Mouse (Mus musculus) CH12.LX (cell line): ENCODE results near the gene Stau1. TPM values are rescaled to one million over a fixed set of nuclear protein-coding genes. Genes with fewer than 3 reads are reported as not detected.

Source experiments
- DNase-seq: peaks from one replicate; pipeline ENCODE4 v3.0.0-alpha.2; 2013; ENCODE audit errors: extremely low read depth
- H3K27ac ChIP-seq: 2 replicates; pipeline ENCODE4 v1.5.1; 2012; ENCODE audit warnings: low read depth, mild to moderate bottlenecking, control low read depth, moderate library complexity; ENCODE audit not compliant: insufficient read depth
- H3K27me3 ChIP-seq: replicated peaks from 2 replicates; pipeline ENCODE3; 2012; ENCODE audit warnings: inconsistent platforms
- H3K36me3 ChIP-seq, 2 experiments: replicated peaks in 1 of 2; 2 replicates each; pipeline versions ENCODE3 to v1.6.1; 2012; ENCODE audit warnings: inconsistent platforms in 1 of 2, low read length in 1 of 2, mild to moderate bottlenecking in 1 of 2, mixed read lengths in 1 of 2, moderate library complexity in 1 of 2; ENCODE audit not compliant: control insufficient read depth in 1 of 2, insufficient read depth in 1 of 2
- H3K4me1 ChIP-seq, 2 experiments: 2 replicates each; pipeline ENCODE4 v1.6.1; 2012; ENCODE audit warnings: inconsistent platforms in 1 of 2, moderate library complexity in 1 of 2; ENCODE audit not compliant: insufficient read depth in 2 of 2, control insufficient read depth in 1 of 2
- H3K4me2 ChIP-seq: 2 replicates; pipeline ENCODE4 v1.6.1; 2012; ENCODE audit warnings: low read depth, mild to moderate bottlenecking, control low read depth; ENCODE audit not compliant: poor library complexity, insufficient read depth, severe bottlenecking
- H3K4me3 ChIP-seq, 3 experiments: fragments of 150-350 bp in 1 of 3; sonication (generic) in 1 of 3; replicated peaks in 1 of 3; 2 replicates each; pipeline versions ENCODE3 to v1.5.1; 2011 to 2012; ENCODE audit warnings: low read depth in 2 of 3, low read length in 2 of 3, mild to moderate bottlenecking in 2 of 3, moderate library complexity in 2 of 3, control low read depth in 1 of 3, improper control_type of control experiment in 1 of 3, inconsistent platforms in 1 of 3, mixed read lengths in 1 of 3; ENCODE audit not compliant: poor library complexity in 1 of 3
- H3K79me2 ChIP-seq: replicated peaks from 2 replicates; pipeline ENCODE4 v1.6.1; 2012; ENCODE audit warnings: mild to moderate bottlenecking, moderate library complexity; ENCODE audit not compliant: control insufficient read depth, poor library complexity, insufficient read depth, severe bottlenecking; ENCODE audit errors: extremely low read depth
- H3K9ac ChIP-seq: 2 replicates; pipeline ENCODE4 v1.6.1; 2012; ENCODE audit warnings: low read depth, mild to moderate bottlenecking, control low read depth, moderate library complexity; ENCODE audit not compliant: insufficient read depth
- H3K9me3 ChIP-seq: replicated peaks from 2 replicates; pipeline ENCODE3; 2012; ENCODE audit warnings: low read length, inconsistent platforms, mixed read lengths
- BHLHE40 ChIP-seq: IDR thresholded peaks from 2 replicates; pipeline ENCODE4 v1.6.1; 2011; ENCODE audit warnings: mild to moderate bottlenecking, low read depth, low read length, improper control_type of control experiment
- CHD1 ChIP-seq: IDR thresholded peaks from 2 replicates; pipeline ENCODE4 v1.6.1; 2012; ENCODE audit warnings: low read depth, low read length, improper control_type of control experiment, inconsistent platforms
- EP300 ChIP-seq: IDR thresholded peaks from 2 replicates; pipeline ENCODE4 v1.6.1; 2011; ENCODE audit warnings: low read length, improper control_type of control experiment
- ETS1 ChIP-seq: conservative IDR thresholded peaks from 2 replicates; pipeline ENCODE4 v1.6.1; 2012; ENCODE audit warnings: low read depth, mild to moderate bottlenecking, inconsistent platforms, low read length, improper control_type of control experiment, moderate library complexity
- GABPA ChIP-seq: IDR thresholded peaks from 2 replicates; pipeline ENCODE4 v1.6.1; 2012; ENCODE audit warnings: low read depth, low read length, improper control_type of control experiment, inconsistent platforms; ENCODE audit not compliant: insufficient replicate concordance
- MAFK ChIP-seq: IDR thresholded peaks from 2 replicates; pipeline ENCODE4 v1.6.1; 2011; ENCODE audit warnings: low read length, improper control_type of control experiment; ENCODE audit not compliant: insufficient replicate concordance
- POLR2A ChIP-seq: IDR thresholded peaks from 2 replicates; pipeline ENCODE4 v1.6.1; 2011; ENCODE audit warnings: low read depth, mild to moderate bottlenecking, improper control_type of control experiment, low read length
- RAD21 ChIP-seq: IDR thresholded peaks from 2 replicates; pipeline ENCODE4 v1.6.1; 2011; ENCODE audit warnings: low read depth, mild to moderate bottlenecking, low read length, improper control_type of control experiment, moderate library complexity
- RCOR1 ChIP-seq: conservative IDR thresholded peaks from 2 replicates; pipeline ENCODE4 v1.6.1; 2012; ENCODE audit warnings: low read depth, mild to moderate bottlenecking, inconsistent platforms, low read length, improper control_type of control experiment
- SIN3A ChIP-seq: IDR thresholded peaks from 2 replicates; pipeline ENCODE4 v1.6.1; 2012; ENCODE audit warnings: low read length, improper control_type of control experiment, inconsistent platforms
- SMC3 ChIP-seq: IDR thresholded peaks from 2 replicates; pipeline ENCODE4 v1.6.1; 2011; ENCODE audit warnings: low read depth, low read length, improper control_type of control experiment
- USF1 ChIP-seq: IDR thresholded peaks from 2 replicates; pipeline ENCODE4 v1.6.1; 2014; ENCODE audit warnings: low read depth, mild to moderate bottlenecking, inconsistent platforms, low read length, improper control_type of control experiment
- USF2 ChIP-seq: conservative IDR thresholded peaks from 2 replicates; pipeline ENCODE4 v1.6.1; 2011; ENCODE audit warnings: low read depth, low read length, improper control_type of control experiment
- ZC3H11A ChIP-seq: IDR thresholded peaks from 2 replicates; pipeline ENCODE4 v1.6.1; 2012; ENCODE audit warnings: low read depth, mild to moderate bottlenecking, inconsistent platforms, low read length, improper control_type of control experiment
- ZKSCAN1 ChIP-seq: IDR thresholded peaks from 2 replicates; pipeline ENCODE4 v1.6.1; 2012; ENCODE audit warnings: low read depth, inconsistent platforms, low read length, improper control_type of control experiment, borderline replicate concordance
- ZNF384 ChIP-seq: IDR thresholded peaks from 2 replicates; pipeline ENCODE4 v1.6.1; 2012; ENCODE audit warnings: low read depth, low read length, improper control_type of control experiment, inconsistent platforms
- dilution Hi-C: fragments of 300-500 bp; cut with MboI; formaldehyde crosslinking; loops from 2 replicates; pipeline ENCODE4 v1.14.3; 2020; ENCODE audit warnings: low sequenced_read_pairs; ENCODE audit not compliant: extremely low pct_unique_long_range_greater_than_20kb, extremely low pct_ligation_motif_present
- in situ Hi-C: fragments of 300-500 bp; cut with MboI; formaldehyde crosslinking; loops from 3 replicates; pipeline ENCODE4 v1.14.3; 2019; ENCODE audit warnings: low sequenced_read_pairs, low pct_ligation_motif_present, low pct_unique_long_range_greater_than_20kb, mixed read lengths
- polyA plus RNA-seq: library from polyadenylated mRNA; unstranded; fragments of >175 nt; gene quantifications from 2 replicates; pipeline ENCODE4 v1.2.1, GENCODE M21; 2012; ENCODE audit warnings: low read depth; ENCODE audit not compliant: insufficient read length
- total RNA-seq, 2 experiments: library from RNA; depleted of rRNA; stranded (reverse); fragments of 300-350 nt in 1 of 2; fragments of >200 nt in 1 of 2; gene quantifications; 2 replicates each; pipeline ENCODE4 v1.2.3; 2012 to 2014

Gene Stau1
- total and polyA plus RNA-seq, 3 experiments: 8.0 to 36.2 (median 10.3) TPM

DNA sequence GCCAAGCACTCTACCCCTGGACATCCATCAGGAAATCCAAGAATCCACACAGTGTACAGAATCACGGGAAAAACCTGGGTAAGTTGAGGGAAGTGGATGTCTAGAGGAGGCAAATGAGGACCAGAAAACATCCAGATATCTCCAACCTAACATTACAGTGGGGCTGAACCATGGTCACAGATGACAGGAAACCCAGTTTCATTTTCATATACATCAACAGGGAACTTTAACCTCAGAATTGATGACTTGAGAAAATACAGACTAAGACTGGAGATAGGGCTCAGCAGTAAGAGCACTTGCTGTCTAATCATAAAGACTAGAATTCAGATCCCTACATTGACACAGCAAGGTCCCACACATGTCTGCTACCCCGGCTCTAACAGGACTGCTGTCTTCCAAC is 31.3 kb downstream of the Stau1 start:
- Histone ChIP-seq H3K9me3 (no peaks in the 10 kb centered on the region), H3K4me3 (no peak overlapping the region), H3K36me3 (peaks cover 16 to 38% of the 10 kb centered on the region in 2 experiments), H3K27ac (no peak overlapping the region), H3K4me1 (peaks cover 21 to 53% of the 10 kb centered on the region in 2 experiments), H3K9ac (no peak overlapping the region), H3K79me2 (peaks cover 12% of the 10 kb centered on the region), H3K27me3 (no peaks in the 10 kb centered on the region), H3K4me2 (no peak overlapping the region)
- in situ Hi-C loops (no loop called here), dilution Hi-C loops (no loop called here)
- no peak for DNase-seq
- TF ChIP-seq USF1: no peak
- TF ChIP-seq CHD1: no peak
- no peak for TF ChIP-seq GABPA
- TF ChIP-seq MAFK: no peak
- TF ChIP-seq ETS1: 0 out of 2 replicates have a peak, but pooled peaks have one; percentile 20

DNA sequence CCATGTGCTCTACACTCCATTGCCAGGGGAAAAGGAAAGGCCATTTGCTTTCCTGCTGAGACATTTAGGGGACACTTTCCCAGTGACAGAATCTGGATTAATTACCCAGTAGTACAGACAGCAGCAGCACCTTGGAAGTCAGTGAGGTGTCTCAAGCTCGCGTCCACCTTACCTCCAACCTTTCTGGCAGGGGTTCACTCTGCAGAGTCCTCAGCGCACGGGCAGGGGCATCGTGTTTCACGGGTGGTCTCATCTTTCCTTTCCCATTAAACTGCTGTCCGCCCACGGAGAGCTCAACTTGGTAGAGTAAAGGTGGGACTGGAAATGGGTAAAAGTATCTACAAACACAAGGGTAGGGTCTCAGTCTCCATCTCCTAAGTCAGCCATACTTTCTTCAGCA is 32.8 kb downstream of the Stau1 start:
- dilution Hi-C loops: no loop called here

DNA sequence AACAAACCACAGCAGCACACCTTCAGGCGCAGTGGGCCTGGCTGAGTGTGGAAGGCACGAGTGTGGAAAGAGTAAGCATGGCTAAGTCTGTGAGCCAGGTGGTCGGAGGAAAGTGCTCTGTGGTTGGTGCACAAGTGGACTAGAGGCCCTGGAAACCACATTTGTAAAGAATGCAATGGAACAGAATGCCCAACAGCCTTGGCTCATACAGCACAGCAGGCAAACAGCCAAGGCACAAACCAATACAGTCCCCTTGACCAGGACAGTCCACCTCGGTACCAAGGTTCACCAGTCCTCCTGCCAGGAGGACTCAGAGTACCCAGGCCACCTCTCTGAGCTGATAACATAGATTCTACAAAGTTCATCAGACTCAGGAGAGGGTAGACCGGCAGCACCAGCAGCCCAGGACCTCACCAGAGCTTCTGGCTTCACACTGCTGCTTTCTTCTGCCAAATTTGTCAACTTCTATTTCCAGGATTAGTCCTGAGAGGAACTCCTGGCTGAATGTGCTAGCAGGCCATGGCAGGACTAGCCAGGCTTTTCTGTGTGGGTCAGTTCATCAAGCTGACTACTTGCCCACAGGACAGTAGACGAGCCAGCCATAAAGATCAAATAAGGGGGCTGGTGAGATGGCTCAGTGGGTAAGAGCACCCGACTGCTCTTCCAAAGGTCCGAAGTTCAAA is 35.3 kb downstream of the Stau1 start:
- Histone ChIP-seq H3K9ac (no peak overlapping the region), H3K4me3 (no peak overlapping the region), H3K4me1 (peaks cover 14 to 29% of the 10 kb centered on the region in 2 experiments), H3K4me2 (no peak overlapping the region), H3K27ac (no peak overlapping the region), H3K79me2 (peaks cover 2% of the 10 kb centered on the region), H3K9me3 (no peaks in the 10 kb centered on the region), H3K36me3 (peaks cover 25 to 73% of the 10 kb centered on the region in 2 experiments), H3K27me3 (no peaks in the 10 kb centered on the region)
- in situ Hi-C loops (no loop called here), dilution Hi-C loops (no loop called here)
- TF ChIP-seq ZNF384 (no peak), BHLHE40 (peak; percentile 23; the same call in 1 of the 2 replicates)
- DNase-seq: no peak

More for the DNA sequence above, 32.8 kb downstream of the Stau1 start:
- Histone ChIP-seq H3K4me3 (no peak overlapping the region), H3K9me3 (no peaks in the 10 kb centered on the region), H3K4me2 (no peak overlapping the region), H3K27ac (no peak overlapping the region), H3K36me3 (peaks cover 22 to 53% of the 10 kb centered on the region in 2 experiments), H3K4me1 (peaks cover 18 to 40% of the 10 kb centered on the region in 2 experiments), H3K79me2 (peaks cover 12% of the 10 kb centered on the region), H3K9ac (no peak overlapping the region), H3K27me3 (no peaks in the 10 kb centered on the region)
- no peak for DNase-seq
- TF ChIP-seq RAD21: no peak
- TF ChIP-seq ZNF384: no peak
- no peak for TF ChIP-seq POLR2A
- TF ChIP-seq USF2: no peak
- no peak for TF ChIP-seq MAFK
- no peak for TF ChIP-seq ZKSCAN1
- TF ChIP-seq RCOR1: no peak
- no peak for TF ChIP-seq BHLHE40
- no peak for TF ChIP-seq SMC3
- TF ChIP-seq ZC3H11A: no peak
- no peak for TF ChIP-seq EP300
- TF ChIP-seq SIN3A: no peak
- in situ Hi-C loops: no loop called here
